Mouse (Mus musculus): ENCODE measurements at regions not wholly inside any gene's neighbourhood (a gene's known extent, or its start where the extent isn't known, plus 50 kb on each side); places are given as distances from the start of the nearest gene placed in this dataset.
"Not testable (repeated sequence)": the region's sequence is repeated elsewhere in the genome, so short reads cannot be mapped to it uniquely, and the experiment has no call there.

DNA sequence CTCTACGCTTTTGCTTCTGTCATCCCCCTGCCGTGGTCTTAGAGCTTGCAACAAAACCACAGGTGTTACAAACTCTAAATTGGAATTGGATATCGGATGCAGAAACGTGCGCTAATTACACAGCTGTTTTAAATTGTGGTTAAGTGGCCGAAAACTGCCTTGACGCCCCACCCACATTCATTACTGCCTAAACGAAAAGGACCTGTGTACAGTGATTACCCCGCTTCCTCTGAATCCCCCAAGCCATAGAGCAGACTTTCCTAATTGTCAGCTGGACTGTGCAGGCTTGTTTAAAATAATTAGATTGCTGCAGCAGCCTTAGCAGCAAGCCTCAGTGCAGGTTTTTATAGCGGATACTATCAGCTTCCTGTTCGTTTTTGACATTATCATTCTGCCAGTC is 94.7 kb downstream of the Cxxc4 start:
- DNase-seq (ENCODE audit: low read depth, low spot score) = no peak

DNA sequence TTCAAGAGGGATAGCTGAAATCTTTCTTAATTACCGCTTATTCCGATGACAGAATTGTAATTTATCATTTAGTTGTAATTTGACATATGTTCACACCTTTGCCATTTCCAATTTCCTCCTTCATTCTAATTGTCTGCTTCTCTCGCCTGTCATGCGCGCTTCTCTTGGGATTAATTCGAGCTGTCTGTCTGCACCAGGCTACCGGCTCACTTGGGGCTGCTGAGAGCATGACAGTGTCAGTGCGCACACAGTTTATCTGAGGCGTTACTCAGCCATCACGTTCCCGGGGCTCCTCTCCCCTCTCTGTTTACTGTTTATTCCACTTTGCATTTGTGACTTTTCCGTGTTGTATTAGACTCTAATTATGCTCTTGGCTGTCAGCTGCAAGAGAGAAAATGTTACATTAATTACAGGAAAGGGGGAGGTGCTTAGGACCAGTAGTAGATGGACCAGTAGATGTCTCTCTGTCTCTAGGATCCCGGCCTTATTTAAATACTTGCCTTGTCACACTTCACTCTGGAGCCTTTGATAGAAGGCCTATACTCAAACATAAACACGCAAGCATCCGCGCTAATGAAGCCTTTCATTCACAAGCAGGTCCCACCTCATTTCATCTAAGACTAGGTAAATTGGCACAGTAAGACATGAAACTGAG is 95.3 kb downstream of the Cxxc4 start:
- DNase-seq (ENCODE audit: low read depth, low spot score) = peak; percentile 12

- DNase-seq (ENCODE audit: low read depth, low spot score) = not testable (repeated sequence)
Observed at GRCm38 (mm10) chr3:134339093-134339695, 102.9 kb downstream of the Cxxc4 start.

DNA sequence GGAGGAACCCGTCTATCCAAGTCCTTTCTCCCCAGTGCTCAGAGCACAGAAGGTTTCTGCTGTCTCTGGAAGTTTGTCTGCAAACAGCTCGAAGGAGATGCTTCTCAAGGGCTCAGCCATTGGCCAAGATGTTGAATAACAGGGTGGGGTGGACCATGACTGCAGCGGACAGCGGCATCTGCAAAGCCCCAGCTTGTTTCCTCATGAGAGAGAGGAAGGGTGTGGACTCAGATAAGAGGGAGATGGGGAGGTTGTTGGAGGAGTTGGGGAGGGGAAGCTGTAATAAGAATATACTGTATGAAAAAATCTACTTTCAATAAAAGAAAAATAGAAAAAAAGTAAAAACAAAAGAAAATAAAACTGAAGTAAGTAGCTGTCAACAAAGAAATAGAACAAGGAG is 129.7 kb downstream of the Cxxc4 start:
- no peak for DNase-seq (ENCODE audit: low read depth, low spot score)

- no peak for DNase-seq (ENCODE audit: low read depth, low spot score)
Observed at GRCm38 (mm10) chr3:134366761-134367160, 130.5 kb downstream of the Cxxc4 start.

DNA sequence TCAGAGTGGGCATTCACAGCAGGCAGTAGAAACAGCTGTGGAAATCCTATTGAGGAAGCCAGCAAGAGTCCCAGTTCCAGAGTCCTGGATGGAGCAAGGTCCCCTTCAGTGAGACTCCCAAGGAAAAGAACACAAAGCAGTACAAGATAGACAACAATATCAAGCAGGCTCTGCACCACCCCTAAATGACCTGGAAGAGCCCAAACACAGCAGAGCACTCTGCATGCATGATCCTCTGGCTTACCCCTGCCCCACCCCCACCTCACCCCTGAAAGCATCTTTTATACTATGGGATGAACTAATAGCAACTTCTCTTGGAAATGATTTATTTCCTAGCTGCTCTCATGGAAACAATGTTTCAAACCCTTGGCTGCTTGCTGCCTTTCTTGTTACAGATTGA is 132.3 kb downstream of the Cxxc4 start:
- DNase-seq (ENCODE audit: low read depth, low spot score) = no peak

DNA sequence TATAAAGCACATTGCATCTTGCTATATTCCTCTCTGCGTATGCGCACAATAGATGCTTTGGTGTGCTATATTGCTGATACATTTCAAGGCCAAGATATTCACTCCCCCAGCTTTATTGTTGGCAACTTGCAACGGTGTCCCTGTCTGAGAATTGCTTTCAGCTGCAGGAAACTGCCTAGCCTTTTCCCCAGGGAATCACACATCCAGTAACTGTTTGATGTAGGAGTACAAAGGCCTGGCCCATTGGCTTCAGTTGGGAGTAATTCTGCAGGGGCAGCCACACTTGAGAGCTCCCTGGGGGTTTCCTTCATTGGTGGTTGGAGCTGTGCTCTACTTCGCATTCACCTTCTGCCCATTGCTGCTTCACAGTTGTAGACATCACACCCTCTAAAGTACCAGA is 132.8 kb downstream of the Cxxc4 start:
- DNase-seq (ENCODE audit: low read depth, low spot score) = peak; percentile 40

GRCm38 (mm10) chr3:134379549-134379948 is 143.3 kb downstream of the Cxxc4 start:
- DNase-seq (ENCODE audit: low read depth, low spot score) = no peak

DNA sequence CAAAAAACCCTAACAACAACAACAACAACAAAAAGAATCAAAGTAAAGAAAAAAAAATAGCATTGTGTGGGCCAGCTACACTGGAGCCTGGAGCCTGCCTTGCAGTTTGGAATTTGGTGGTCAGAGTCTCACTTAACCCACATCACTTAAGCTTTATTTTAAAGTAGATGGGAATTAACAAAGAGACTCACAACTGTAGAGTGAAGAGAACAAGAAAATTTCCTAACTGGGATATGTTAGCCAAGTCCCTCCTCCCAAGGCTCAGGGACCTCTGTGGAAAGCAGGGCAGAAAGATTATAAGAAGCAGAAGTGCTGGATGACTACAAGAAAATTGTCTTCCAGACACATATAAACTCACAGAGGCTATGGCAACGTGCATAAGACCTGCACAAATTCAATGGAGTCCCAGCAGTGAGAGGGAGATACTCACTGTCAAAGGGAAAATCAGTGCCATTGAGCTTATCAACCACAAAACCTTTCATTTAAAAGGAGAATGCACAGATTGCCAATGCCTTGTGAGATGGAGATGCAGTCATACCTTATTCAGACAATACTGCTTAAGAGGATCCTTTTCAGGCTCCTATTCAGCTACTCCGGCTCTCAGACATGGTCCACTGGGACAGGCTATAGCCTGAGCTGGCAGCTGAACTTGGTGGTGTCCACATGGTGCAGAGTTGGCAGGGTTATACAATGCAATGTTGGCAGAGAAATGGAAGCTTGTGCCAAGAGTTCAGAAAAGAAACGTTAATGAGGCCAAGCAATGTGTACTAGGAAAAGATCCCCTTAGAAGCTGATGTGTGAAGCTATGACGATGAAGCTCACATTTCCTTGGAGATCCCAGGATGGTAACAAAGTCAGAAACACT is 154.4 kb downstream of the Cxxc4 start:
- DNase-seq (ENCODE audit: low read depth, low spot score) = no peak

- DNase-seq (ENCODE audit: low read depth, low spot score) = no peak
Observed at GRCm38 (mm10) chr3:134400395-134401090, 164.3 kb downstream of the Cxxc4 start.

DNA sequence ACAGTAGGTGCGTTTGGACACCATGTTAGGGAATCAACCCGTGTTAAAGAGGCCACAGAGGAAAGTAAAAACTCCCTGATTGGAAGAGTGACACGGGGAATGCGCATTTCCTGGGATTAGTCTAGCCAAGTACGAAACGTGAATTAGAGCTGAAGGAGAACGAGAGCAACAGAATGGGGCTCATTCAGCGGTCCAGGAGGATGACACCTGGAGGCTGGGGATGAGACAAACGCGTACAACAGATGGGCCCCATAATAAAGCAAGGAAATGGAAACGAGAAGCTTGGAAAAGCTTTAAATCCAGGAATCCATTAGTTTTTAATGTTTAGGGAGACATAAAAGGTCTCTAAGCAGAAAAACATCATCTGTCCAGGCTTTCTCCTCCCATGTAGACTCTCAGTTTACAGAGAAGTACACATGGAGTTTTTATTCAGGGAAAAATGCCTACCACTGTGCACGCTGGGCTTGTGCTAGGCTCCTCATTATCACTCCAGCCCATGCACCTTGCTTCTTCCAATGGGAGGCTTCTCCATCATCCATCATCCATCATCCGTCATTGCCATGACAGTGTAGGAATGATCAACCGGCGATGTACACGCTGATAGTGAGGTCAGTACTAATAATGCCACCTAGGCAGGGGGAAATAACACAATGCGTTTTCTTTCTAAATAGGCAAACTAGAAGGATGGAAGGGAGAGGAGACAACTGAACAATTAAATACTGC is 179.5 kb downstream of the Cxxc4 start:
- peak; percentile 2 for DNase-seq (ENCODE audit: low read depth, low spot score)

DNA sequence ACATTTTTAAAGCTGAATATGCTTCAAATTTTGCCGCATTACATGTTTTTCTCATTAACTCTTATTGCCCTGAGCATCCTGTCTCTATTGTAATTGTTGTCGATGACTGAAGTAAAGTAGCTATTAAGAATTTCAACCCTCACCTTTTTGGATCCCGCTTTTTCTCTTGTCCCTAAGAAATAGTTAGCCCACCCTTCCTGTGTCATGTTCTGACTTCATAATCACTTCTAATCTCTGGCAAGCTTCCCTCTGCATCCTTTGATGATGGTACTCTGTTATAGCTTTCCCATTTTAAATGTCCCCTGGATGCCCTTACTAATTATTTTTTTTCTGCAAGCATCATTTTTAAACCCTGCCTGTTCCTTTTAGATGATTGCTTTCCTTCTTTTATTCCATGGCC is 191.3 kb downstream of the Cxxc4 start:
- DNase-seq (ENCODE audit: low read depth, low spot score) = no peak

DNA sequence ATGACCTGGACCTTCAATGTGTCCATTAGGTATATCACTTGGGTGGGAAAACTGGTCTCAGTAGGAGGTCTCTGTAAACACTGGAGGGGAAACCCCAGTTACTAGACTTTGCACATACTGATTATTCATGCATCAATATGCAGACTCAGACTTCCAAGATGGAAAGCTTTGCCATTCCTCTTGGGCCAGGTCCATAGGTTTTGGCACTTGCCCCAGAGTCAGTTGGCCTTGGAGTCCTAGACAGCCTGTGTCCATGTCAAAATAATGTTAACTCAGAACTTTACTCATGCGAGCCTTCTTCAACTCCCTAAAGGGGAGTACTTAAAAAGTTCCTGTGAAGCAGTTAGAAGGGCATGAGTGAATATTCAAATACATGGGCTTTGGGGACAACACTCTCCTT is 230.3 kb downstream of the Cxxc4 start:
- no peak for DNase-seq (ENCODE audit: low read depth, low spot score)

DNA sequence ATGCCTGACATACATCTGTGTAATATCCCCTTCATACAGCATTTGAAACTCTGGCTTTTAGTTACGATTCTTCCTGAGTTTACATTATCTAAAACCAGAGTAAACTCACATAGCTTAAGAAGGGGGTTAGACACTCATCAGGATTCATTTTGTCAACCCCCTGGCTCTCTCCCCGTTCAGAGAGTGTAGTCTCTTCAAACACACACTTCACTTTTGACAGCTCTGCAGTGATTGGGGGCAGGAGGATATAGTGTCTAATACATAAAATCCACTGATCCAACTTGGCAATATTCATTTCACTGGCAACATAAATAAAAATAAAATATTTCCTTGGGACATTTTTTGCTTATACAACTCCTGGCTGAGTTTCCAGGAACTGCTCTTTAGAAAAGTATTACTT is 251.0 kb downstream of the Cxxc4 start:
- no peak for DNase-seq (ENCODE audit: low read depth, low spot score)

DNA sequence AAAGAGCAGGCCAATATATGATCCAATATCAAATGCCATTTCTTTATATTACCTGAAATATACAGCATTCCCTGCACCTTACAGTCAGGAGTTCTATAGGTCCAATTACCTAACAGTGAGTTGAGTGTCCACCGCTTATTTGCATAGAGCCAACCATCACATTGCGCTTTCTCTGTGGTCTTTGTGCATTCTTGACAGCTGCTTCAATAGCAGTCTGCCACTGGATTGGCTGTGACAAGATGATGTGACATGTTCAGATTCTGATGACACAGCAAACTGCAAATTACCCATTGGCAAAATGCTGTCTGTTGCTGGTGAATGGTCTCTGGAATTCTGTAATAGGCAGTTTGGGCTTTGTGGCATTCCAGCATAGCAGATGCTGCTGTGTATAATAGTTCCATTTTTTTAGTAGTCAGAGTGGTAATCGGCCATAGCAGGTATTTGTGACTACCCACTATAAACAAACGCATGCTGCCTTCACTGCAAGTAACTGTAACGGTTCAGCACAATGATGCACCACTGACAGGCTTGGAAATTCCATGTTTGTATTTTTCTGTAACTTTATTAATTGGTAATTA is 253.8 kb downstream of the Cxxc4 start:
- no peak for DNase-seq (ENCODE audit: low read depth, low spot score)

- no peak for DNase-seq (ENCODE audit: low read depth, low spot score)
Observed at GRCm38 (mm10) chr3:134509702-134510101, 273.4 kb downstream of the Cxxc4 start.

DNA sequence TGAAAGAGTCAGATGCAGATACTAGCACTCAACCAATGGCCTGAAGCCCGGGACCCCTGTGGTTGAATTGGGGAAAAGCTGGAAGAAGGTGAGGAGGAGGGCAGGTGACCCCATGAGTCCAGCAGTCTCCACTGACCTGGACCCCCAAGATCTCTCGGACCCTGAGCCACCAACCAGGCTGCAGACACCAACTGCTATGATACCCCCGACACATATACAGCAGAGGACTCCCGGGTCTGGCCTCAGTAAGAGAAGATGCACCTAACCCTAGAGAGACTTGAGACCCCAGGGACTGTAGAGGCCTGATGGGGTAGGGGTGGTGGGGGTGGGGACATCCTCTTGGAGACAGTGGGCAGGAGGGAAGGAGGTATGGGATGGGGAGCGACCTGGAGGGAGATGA is 289.5 kb downstream of the Cxxc4 start:
- DNase-seq (ENCODE audit: low read depth, low spot score) = no peak

- DNase-seq (ENCODE audit: low read depth, low spot score) = no peak
Observed at GRCm38 (mm10) chr3:134560144-134560543, 268.7 kb upstream of the Tacr3 start.

DNA sequence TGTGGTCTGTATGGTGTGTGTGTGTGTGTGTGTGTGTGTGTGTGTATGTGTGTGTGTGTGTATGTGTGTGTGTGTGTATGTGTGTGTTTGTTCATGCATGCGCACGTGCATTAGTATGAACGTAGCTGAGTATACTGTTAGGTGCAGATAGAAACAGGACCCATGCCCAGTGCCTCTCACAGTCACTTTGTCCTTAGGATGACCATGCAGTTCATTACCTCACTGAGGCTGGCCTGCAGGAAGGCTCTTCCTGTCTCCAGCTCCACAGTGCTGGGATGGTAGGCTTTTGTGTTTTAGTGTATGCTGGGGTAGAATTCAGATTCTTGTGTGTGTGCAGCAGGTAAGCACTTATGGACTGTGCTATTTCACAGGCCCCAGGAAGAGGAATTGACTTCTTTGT is 250.0 kb upstream of the Tacr3 start:
- no peak for DNase-seq (ENCODE audit: low read depth, low spot score)

GRCm38 (mm10) chr3:134588630-134589029 is 240.2 kb upstream of the Tacr3 start:
- no peak for DNase-seq (ENCODE audit: low read depth, low spot score)

- DNase-seq (ENCODE audit: low read depth, low spot score) = no peak
Observed at GRCm38 (mm10) chr3:134602919-134603318, 225.9 kb upstream of the Tacr3 start.

Data from mesoderm, embryonic 11.5 days (tissue).